Mouse (Mus musculus) embryonic facial prominence, embryonic 10.5 days (tissue): ENCODE measurements at regions not wholly inside any gene's neighbourhood (a gene's known extent, or its start where the extent isn't known, plus 50 kb on each side); places are given as distances from the start of the nearest gene placed in this dataset.

Experiments
- DNase-seq: peaks from one replicate; pipeline ENCODE4 v3.0.0-alpha.2; 2017; ENCODE audit warnings: low spot score
- H3K27ac ChIP-seq: fragments of 300-500 bp; sonication (generic); replicated peaks from 2 replicates; pipeline ENCODE4 v1.5.1; 2016; ENCODE audit warnings: mild to moderate bottlenecking
- H3K27me3 ChIP-seq: fragments of 300-500 bp; sonication (generic); replicated peaks from 2 replicates; pipeline ENCODE4 v1.6.1; 2016; ENCODE audit warnings: low read depth, mild to moderate bottlenecking; ENCODE audit not compliant: poor library complexity, severe bottlenecking
- H3K36me3 ChIP-seq: fragments of 300-500 bp; sonication (generic); replicated peaks from 2 replicates; pipeline ENCODE4 v1.6.1; 2016; ENCODE audit warnings: mild to moderate bottlenecking, moderate library complexity
- H3K4me1 ChIP-seq: fragments of 300-500 bp; sonication (generic); 2 replicates; pipeline ENCODE4 v1.6.1; 2016
- H3K4me3 ChIP-seq: fragments of 300-500 bp; sonication (generic); 2 replicates; pipeline ENCODE4 v1.5.1; 2016; ENCODE audit warnings: mild to moderate bottlenecking, moderate library complexity
- H3K9me3 ChIP-seq: fragments of 300-500 bp; sonication (generic); 2 replicates; pipeline ENCODE4 v1.6.1; 2016; ENCODE audit warnings: mild to moderate bottlenecking
- WGBS: fragments of 180-500 bp; shearing (Covaris S2); methylation state at CpG from one replicate; pipeline ENCODE4 v1.1.7; 2016; 5-methylcytosine and 5-hydroxymethylcytosine counted together

GRCm38 (mm10) chr11:113132078-113133064, 350.3 kb downstream of the Sox9 start:
- WGBS = 73% methylated on average over 23 of the region's 23 CpGs
- H3K4me1 ChIP-seq = peaks cover 30% of the 10 kb centered on the region
- DNase-seq = no peak
- peak overlapping the region; percentile 37 for H3K27ac ChIP-seq
- no peak overlapping the region for H3K4me3 ChIP-seq
- peaks cover 22% of the 10 kb centered on the region for H3K36me3 ChIP-seq
- no peaks in the 10 kb centered on the region for H3K27me3 ChIP-seq
- 0 out of 2 replicates have a peak, but pooled peaks cover 2% of the 10 kb centered on the region for H3K9me3 ChIP-seq

DNA sequence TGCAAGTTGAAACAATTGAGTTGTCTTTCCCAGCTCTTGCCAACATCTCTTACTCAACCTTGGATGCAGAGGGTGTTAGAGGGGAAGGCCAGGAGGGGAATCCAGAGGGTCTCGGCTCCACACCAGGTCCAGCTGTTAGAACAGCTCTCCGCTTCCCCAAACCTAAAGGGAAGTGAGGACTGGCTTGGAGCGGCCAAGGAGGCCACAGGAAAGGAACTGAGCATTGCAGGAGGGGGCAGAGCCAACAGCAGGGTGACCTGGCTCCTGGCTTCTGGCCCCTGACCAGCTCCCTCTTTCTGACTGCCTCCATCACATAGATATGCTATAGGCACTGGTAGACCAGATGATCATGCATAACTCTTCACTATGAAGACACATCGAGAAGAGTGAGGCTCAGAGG, 351.4 kb downstream of the Sox9 start:
- peaks cover 22% of the 10 kb centered on the region for H3K36me3 ChIP-seq
- H3K27me3 ChIP-seq = no peaks in the 10 kb centered on the region
- H3K4me3 ChIP-seq = no peak overlapping the region
- DNase-seq = no peak
- H3K9me3 ChIP-seq = 0 out of 2 replicates have a peak, but pooled peaks cover 2% of the 10 kb centered on the region
- H3K4me1 ChIP-seq = peaks cover 23% of the 10 kb centered on the region
- peak overlapping the region; percentile 52; the same call in 1 of the 2 replicates for H3K27ac ChIP-seq
- 85% methylated on average over 4 of the region's 4 CpGs for WGBS

- H3K4me3 ChIP-seq = no peak overlapping the region
- H3K27ac ChIP-seq = no peak overlapping the region
- peaks cover 11% of the 10 kb centered on the region for H3K36me3 ChIP-seq
- H3K9me3 ChIP-seq = 0 out of 2 replicates have a peak, but pooled peaks cover 2% of the 10 kb centered on the region
- no peak for DNase-seq
- 68% methylated on average over 5 of the region's 5 CpGs for WGBS
- no peaks in the 10 kb centered on the region for H3K27me3 ChIP-seq
- peaks cover 23% of the 10 kb centered on the region for H3K4me1 ChIP-seq
Observed at GRCm38 (mm10) chr11:113135261-113135660, 353.2 kb downstream of the Sox9 start.

GRCm38 (mm10) chr11:113138462-113138861, 356.4 kb downstream of the Sox9 start:
- peaks cover 16% of the 10 kb centered on the region for H3K4me1 ChIP-seq
- DNase-seq = no peak
- 0 out of 2 replicates have a peak, but pooled peaks cover 2% of the 10 kb centered on the region for H3K9me3 ChIP-seq
- H3K36me3 ChIP-seq = no peaks in the 10 kb centered on the region
- no peak overlapping the region for H3K27ac ChIP-seq
- H3K4me3 ChIP-seq = no peak overlapping the region
- H3K27me3 ChIP-seq = no peaks in the 10 kb centered on the region
- 82% methylated on average over 5 of the region's 5 CpGs for WGBS

- WGBS = 82% methylated on average over 9 of the region's 9 CpGs
- H3K36me3 ChIP-seq = 0 out of 2 replicates have a peak, but pooled peaks cover 2% of the 10 kb centered on the region
- no peaks in the 10 kb centered on the region for H3K27me3 ChIP-seq
- H3K9me3 ChIP-seq = 0 out of 2 replicates have a peak, but pooled peaks cover 2% of the 10 kb centered on the region
- H3K4me1 ChIP-seq = peaks cover 30% of the 10 kb centered on the region
- H3K4me3 ChIP-seq = no peak overlapping the region
- H3K27ac ChIP-seq = no peak overlapping the region; the same call in 1 of the 2 replicates
- DNase-seq = no peak
Observed at GRCm38 (mm10) chr11:113140595-113140994, 358.6 kb downstream of the Sox9 start.

DNA sequence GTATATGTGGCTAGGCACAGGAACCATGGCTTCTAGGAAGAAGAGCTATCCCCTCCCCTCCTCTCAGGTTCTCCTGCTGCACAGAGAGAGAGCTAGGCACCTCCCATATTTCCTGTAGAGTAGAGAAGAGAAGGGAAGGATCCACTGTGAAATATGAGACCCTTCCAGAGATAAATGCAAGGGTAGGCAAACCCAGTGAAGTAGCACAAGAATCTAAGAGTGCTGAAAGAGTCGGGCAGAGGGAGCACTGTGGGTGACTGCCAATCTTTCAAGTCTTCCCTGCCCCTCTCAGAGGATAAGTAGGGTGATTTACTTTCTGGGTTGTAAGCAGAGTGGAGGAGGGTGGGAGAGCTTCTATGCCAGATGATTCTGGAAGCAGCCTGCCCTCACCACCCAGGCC, 360.8 kb downstream of the Sox9 start:
- Histone ChIP-seq H3K9me3 (no peaks in the 10 kb centered on the region), H3K27me3 (no peaks in the 10 kb centered on the region), H3K4me3 (no peak overlapping the region), H3K4me1 (peaks cover 44% of the 10 kb centered on the region), H3K36me3 (0 out of 2 replicates have a peak, but pooled peaks cover 2% of the 10 kb centered on the region), H3K27ac (no peak overlapping the region)
- WGBS = 39% methylated on average over 1 of the region's 1 CpGs
- no peak for DNase-seq

DNA sequence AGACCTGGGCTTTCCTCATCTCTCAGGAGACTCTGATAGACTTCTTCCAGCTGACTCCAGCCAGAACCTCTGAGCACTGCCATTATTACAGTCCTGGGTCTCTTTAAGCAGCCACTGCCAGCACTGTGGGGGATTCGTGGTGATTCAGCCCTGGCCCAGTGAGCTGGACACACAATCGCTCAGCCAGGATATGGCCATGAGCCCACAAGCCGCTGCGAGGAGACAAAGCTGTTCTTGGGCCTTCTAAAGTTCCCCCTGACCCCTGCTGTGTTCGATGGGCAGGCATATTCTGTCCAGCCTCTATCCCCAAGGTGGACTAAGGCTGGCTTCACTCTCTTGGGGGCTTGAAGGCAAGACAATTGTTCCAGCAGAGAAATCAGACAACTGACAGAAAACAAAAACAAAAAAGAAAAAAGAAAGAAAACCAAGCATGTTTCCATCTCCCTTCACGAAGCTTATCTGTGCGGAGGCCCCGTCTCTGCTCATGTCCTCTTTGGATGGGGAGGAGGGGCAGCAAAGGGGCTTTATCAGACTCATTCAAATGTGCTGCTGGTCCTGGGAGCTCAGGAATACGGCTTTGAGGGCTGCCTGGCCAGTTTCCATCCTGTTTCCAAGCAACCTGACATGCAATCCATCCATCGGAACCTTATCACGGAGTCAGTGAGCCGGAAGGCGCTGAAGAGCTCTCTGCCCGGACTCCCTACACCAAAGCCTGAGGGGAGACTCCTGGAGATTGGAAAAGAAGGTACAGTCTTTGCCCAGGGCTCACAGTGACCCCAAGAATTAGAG, 362.0 kb downstream of the Sox9 start:
- WGBS = 54% methylated on average over 14 of the region's 14 CpGs
- no peak for DNase-seq
- H3K27ac ChIP-seq = peak overlapping the region; percentile 37

GRCm38 (mm10) chr11:113145721-113146120, 363.7 kb downstream of the Sox9 start:
- no peak for DNase-seq
- Histone ChIP-seq H3K27me3 (no peaks in the 10 kb centered on the region), H3K4me1 (peaks cover 49% of the 10 kb centered on the region), H3K4me3 (no peak overlapping the region), H3K9me3 (no peaks in the 10 kb centered on the region), H3K27ac (no peak overlapping the region), H3K36me3 (0 out of 2 replicates have a peak, but pooled peaks cover 2% of the 10 kb centered on the region)
- 82% methylated on average over 4 of the region's 4 CpGs for WGBS

More for the DNA sequence above, 362.0 kb downstream of the Sox9 start:
- no peak overlapping the region for H3K4me3 ChIP-seq
- H3K36me3 ChIP-seq = 0 out of 2 replicates have a peak, but pooled peaks cover 2% of the 10 kb centered on the region
- H3K9me3 ChIP-seq = no peaks in the 10 kb centered on the region
- no peaks in the 10 kb centered on the region for H3K27me3 ChIP-seq
- H3K4me1 ChIP-seq = peaks cover 49% of the 10 kb centered on the region

DNA sequence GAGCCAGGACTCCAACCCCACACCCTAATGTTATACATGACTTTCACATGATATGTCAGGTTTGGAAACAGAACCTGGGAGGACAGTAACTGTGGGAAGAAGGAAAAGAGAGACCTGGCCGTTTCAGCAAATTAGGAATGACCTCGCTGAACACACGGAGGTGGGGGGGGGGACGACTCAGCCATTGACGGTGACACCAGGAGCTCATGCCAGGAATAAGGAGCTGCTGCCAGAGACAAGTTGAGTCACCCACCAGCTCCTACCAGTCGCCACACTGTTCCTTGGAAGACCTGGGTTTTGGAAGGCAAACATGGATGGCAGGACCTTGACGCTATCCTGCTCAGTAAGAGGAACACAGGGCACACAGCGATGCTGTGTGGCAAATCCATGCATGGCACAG, 364.7 kb downstream of the Sox9 start:
- Histone ChIP-seq H3K9me3 (no peaks in the 10 kb centered on the region), H3K4me1 (peaks cover 49% of the 10 kb centered on the region), H3K27me3 (no peaks in the 10 kb centered on the region), H3K4me3 (no peak overlapping the region), H3K27ac (no peak overlapping the region), H3K36me3 (0 out of 2 replicates have a peak, but pooled peaks cover 2% of the 10 kb centered on the region)
- no peak for DNase-seq
- WGBS = 95% methylated on average over 8 of the region's 8 CpGs

- Histone ChIP-seq H3K27me3 (no peaks in the 10 kb centered on the region), H3K27ac (peak overlapping the region; percentile 66), H3K36me3 (0 out of 2 replicates have a peak, but pooled peaks cover 2% of the 10 kb centered on the region), H3K4me3 (no peak overlapping the region), H3K9me3 (no peaks in the 10 kb centered on the region), H3K4me1 (peaks cover 51% of the 10 kb centered on the region)
- WGBS = 67% methylated on average over 17 of the region's 17 CpGs
- peak; percentile 17 for DNase-seq
Observed at GRCm38 (mm10) chr11:113147535-113148197, 365.6 kb downstream of the Sox9 start.

- Histone ChIP-seq H3K27me3 (no peaks in the 10 kb centered on the region), H3K4me3 (no peak overlapping the region), H3K4me1 (peaks cover 51% of the 10 kb centered on the region), H3K9me3 (no peaks in the 10 kb centered on the region), H3K27ac (peak overlapping the region; percentile 66), H3K36me3 (0 out of 2 replicates have a peak, but pooled peaks cover 2% of the 10 kb centered on the region)
- DNase-seq = no peak
- 88% methylated on average over 9 of the region's 9 CpGs for WGBS
Observed at GRCm38 (mm10) chr11:113148198-113148537, 366.1 kb downstream of the Sox9 start.

DNA sequence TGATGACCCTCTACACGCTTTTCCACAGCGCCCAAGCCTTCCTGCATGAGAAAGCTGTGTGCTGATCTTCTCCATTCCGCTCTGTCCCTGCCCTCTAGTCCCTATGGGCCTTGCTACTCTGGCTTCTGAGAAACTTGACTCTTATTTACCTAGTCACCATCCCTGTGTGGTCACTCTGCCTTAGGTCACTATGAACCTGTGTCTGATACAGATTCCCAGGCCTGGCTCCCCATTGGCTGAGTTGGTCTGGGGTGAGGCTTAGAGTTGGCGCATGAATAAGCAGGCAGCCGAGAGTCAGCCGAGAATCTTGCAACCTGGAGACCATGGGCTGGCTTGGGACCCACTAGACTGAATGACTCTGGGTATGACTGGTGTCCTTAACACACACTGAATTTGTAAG, 373.5 kb downstream of the Sox9 start:
- Histone ChIP-seq H3K27me3 (no peaks in the 10 kb centered on the region), H3K4me3 (no peak overlapping the region), H3K36me3 (peaks cover 9% of the 10 kb centered on the region; the same call in 1 of the 2 replicates), H3K4me1 (peaks cover 41% of the 10 kb centered on the region), H3K9me3 (no peaks in the 10 kb centered on the region), H3K27ac (no peak overlapping the region)
- 89% methylated on average over 6 of the region's 6 CpGs for WGBS
- no peak for DNase-seq
